Comparison of ENCODE assay signal across 32 mouse cellular contexts in the genomic region with DNA sequence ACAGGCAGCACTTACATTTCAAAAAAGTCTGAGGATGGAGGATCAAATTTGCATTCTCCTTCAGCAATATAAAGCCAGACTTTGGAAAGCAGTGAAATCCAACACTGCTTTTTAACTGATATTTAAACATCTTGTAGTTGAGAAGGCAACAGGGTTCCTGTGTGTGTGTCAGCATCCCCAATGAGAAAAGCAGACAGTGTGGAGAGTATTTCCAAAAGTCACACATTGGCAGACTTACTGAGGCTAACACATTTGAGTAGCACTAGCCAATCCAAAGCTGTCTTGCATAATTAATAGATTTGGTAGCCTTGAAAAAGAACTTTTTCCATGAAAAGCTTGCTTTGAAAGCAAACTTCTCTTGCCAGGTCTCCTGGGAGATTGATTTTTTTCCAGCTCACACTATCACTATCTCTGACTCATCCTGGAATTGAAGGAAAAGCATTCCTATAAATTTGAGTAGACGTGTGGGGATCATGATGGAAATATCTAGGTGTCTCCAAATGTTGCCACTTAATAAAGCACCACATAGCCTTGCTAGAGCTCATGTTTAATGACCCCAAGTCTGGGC.
DNase-seq lines count a peak whose midpoint lies in the region; ATAC-seq and TF ChIP-seq lines count a peak whose summit lies in the region.
"Had no signal": no experiment of that assay in that cellular context is flagged by ENCODE, and none has a peak within 500 bp of the region (broad histone marks: within the 10 kb centered on the region; RNA-seq: fewer than 3 reads in every experiment).

No protein-coding gene starts in this region.

- ATAC-seq in forebrain, postnatal 0 days: peak; percentile 75
- no peak for ATAC-seq in forebrain, embryonic 11.5 days (replicated peaks; ENCODE audit: low FRiP score)
- no peak for ATAC-seq in heart, embryonic 11.5 days (replicated peaks; ENCODE audit: insufficient number of reproducible peaks, low FRiP score, low TSS enrichment)
- ATAC-seq: midbrain, embryonic 16.5 days; Patski had no signal

- H3K27me3 ChIP-seq in forebrain, postnatal 0 days (ENCODE audit: insufficient read depth, low read length): no peaks in the 10 kb centered on the region
- H3K27me3 ChIP-seq in forebrain, embryonic 11.5 days (ENCODE audit: control insufficient read depth, insufficient read depth, low read length): no peaks in the 10 kb centered on the region
- no peaks in the 10 kb centered on the region for H3K27me3 ChIP-seq in heart, embryonic 11.5 days (ENCODE audit: control insufficient read depth, insufficient read depth, low read length)
- H3K27me3 ChIP-seq: CH12.LX; embryonic facial prominence, embryonic 12.5 days; hindbrain, embryonic 13.5 days; neural tube, embryonic 12.5 days; Patski had no signal

- H3K36me3 ChIP-seq in forebrain, postnatal 0 days (ENCODE audit: insufficient read depth): no peaks in the 10 kb centered on the region
- H3K36me3 ChIP-seq in forebrain, embryonic 11.5 days (ENCODE audit: control insufficient read depth, insufficient read depth, low read length): no peaks in the 10 kb centered on the region
- no peaks in the 10 kb centered on the region for H3K36me3 ChIP-seq in heart, embryonic 11.5 days (ENCODE audit: control insufficient read depth, insufficient read depth, low read length)
- H3K36me3 ChIP-seq: embryonic facial prominence, embryonic 12.5 days; forebrain, embryonic 10.5 days; hindbrain, embryonic 13.5 days; midbrain, embryonic 10.5 days; neural tube, embryonic 12.5 days had no signal

- no peak overlapping the region for H3K27ac ChIP-seq in forebrain, postnatal 0 days (ENCODE audit: low read depth, low read length)
- no peak overlapping the region for H3K27ac ChIP-seq in forebrain, embryonic 11.5 days (ENCODE audit: low read depth, low read length)
- no peak overlapping the region for H3K27ac ChIP-seq in heart, embryonic 11.5 days (ENCODE audit: low read depth, low read length)
- H3K27ac ChIP-seq: embryonic facial prominence, embryonic 12.5 days; forebrain, embryonic 10.5 days; heart, adult 2 months; hindbrain, embryonic 13.5 days; liver, embryonic 14.5 days; midbrain, embryonic 10.5 days; neural tube, embryonic 12.5 days had no signal

- no peaks in the 10 kb centered on the region for H3K9me3 ChIP-seq in forebrain, postnatal 0 days (ENCODE audit: low read length)
- H3K9me3 ChIP-seq in forebrain, embryonic 11.5 days (ENCODE audit: control insufficient read depth, low read length): no peaks in the 10 kb centered on the region
- H3K9me3 ChIP-seq in heart, embryonic 11.5 days (replicated peaks; ENCODE audit: control insufficient read depth, low read length): no peaks in the 10 kb centered on the region
- H3K9me3 ChIP-seq: forebrain, embryonic 10.5 days; neural tube, embryonic 12.5 days had no signal

- no peak overlapping the region for H3K4me3 ChIP-seq in forebrain, postnatal 0 days (ENCODE audit: low read depth, low read length)
- H3K4me3 ChIP-seq in forebrain, embryonic 11.5 days (ENCODE audit: low read depth, low read length): no peak overlapping the region
- no peak overlapping the region for H3K4me3 ChIP-seq in heart, embryonic 11.5 days (ENCODE audit: low read depth, low read length)
- H3K4me3 ChIP-seq: embryonic facial prominence, embryonic 12.5 days; forebrain, embryonic 10.5 days; heart, adult 2 months; hindbrain, embryonic 13.5 days; midbrain, embryonic 10.5 days; myocyte; neural tube, embryonic 12.5 days had no signal

- no peak overlapping the region for H3K4me2 ChIP-seq in forebrain, postnatal 0 days (ENCODE audit: low read depth)
- H3K4me2 ChIP-seq in forebrain, embryonic 11.5 days (ENCODE audit: low read depth, low read length, severe bottlenecking): no peak overlapping the region
- no peak overlapping the region for H3K4me2 ChIP-seq in heart, embryonic 11.5 days
- H3K4me2 ChIP-seq: embryonic facial prominence, embryonic 12.5 days; hindbrain, embryonic 13.5 days; lung, embryonic 14.5 days; neural tube, embryonic 12.5 days had no signal

- no peak overlapping the region for H3K9ac ChIP-seq in forebrain, postnatal 0 days
- no peak overlapping the region for H3K9ac ChIP-seq in forebrain, embryonic 11.5 days (ENCODE audit: low read length)
- no peak overlapping the region for H3K9ac ChIP-seq in heart, embryonic 11.5 days (ENCODE audit: low read depth, low read length)
- H3K9ac ChIP-seq: embryonic facial prominence, embryonic 12.5 days; hindbrain, embryonic 13.5 days; liver, embryonic 14.5 days; lung, embryonic 14.5 days; neural tube, embryonic 12.5 days had no signal

- 57% methylated on average over 1 of the region's 1 CpGs for WGBS in forebrain, postnatal 0 days
- WGBS in forebrain, embryonic 11.5 days: 80% methylated on average over 1 of the region's 1 CpGs
- 38% methylated on average over 1 of the region's 1 CpGs for WGBS in heart, embryonic 11.5 days (ENCODE audit: insufficient replicate concordance)

- no peaks in the 10 kb centered on the region for H3K4me1 ChIP-seq in forebrain, postnatal 0 days (ENCODE audit: insufficient read depth)
- H3K4me1 ChIP-seq in forebrain, embryonic 11.5 days (replicated peaks; ENCODE audit: control insufficient read depth, insufficient read depth, low read length): no peaks in the 10 kb centered on the region
- no peaks in the 10 kb centered on the region for H3K4me1 ChIP-seq in heart, embryonic 11.5 days (ENCODE audit: control insufficient read depth, insufficient read depth, low read length)
- H3K4me1 ChIP-seq: embryonic facial prominence, embryonic 12.5 days; forebrain, embryonic 10.5 days; hindbrain, embryonic 13.5 days; midbrain, embryonic 10.5 days; neural tube, embryonic 12.5 days had no signal

- intact Hi-C loops in heart, postnatal 10 days (cut with DNase I): no loop called here

- TF ChIP-seq CTCF in forebrain, postnatal 0 days (IDR thresholded peaks at IDR 0.05; ENCODE audit: low read depth): no peak

- peak; percentile 21 for DNase-seq in forebrain, postnatal 0 days
- no peak for DNase-seq in forebrain, embryonic 11.5 days (ENCODE audit: low spot score)
- peak; percentile 12 to 22 for DNase-seq in heart, postnatal 10 days
- peak; percentile 34 for DNase-seq in Muller cell, postnatal 12 days (ENCODE audit: inconsistent ontology term)
- peak; percentile 23 for DNase-seq in brain, adult 2 months (ENCODE audit: low read depth, low spot score)
- DNase-seq in right cerebral cortex, postnatal 14 days: no peak
- DNase-seq in right cerebral cortex, adult 2 months (ENCODE audit: low spot score in 2 of 2): no peak
- DNase-seq: cerebellum, adult 11-12 months; cerebellum, adult 9-11 months; embryo, embryonic 11 days; gastrocnemius, postnatal 14 days; heart, adult 2 months; heart, postnatal 4 days; kidney, adult 11 months; kidney, postnatal 14 days; layer of hippocampus, adult 9-11 months; liver; lung, embryonic 14.5 days; right cerebral cortex, postnatal 25 days; spleen, adult 18-20 months; thymus, postnatal 14 days had no signal

Comparison
In these comparisons a context has a peak if more than half of its experiments do, and no peak if none do; other contexts are left out.
1. DNase-seq: peak in forebrain, postnatal 0 days (single experiment), heart, postnatal 10 days (2 of 2), Muller cell, postnatal 12 days (single experiment) and brain, adult 2 months (single experiment); none in forebrain, embryonic 11.5 days (single experiment), right cerebral cortex, postnatal 14 days (single experiment) and right cerebral cortex, adult 2 months (0 of 2).